Mouse (Mus musculus) gonadal fat pad, adult 2 months (tissue): Measurements from ENCODE around the gene Abhd2. TPM values are rescaled to one million over a fixed set of nuclear protein-coding genes. Genes with fewer than 3 reads are reported as not detected.

Source experiments
- DNase-seq: peaks from one replicate; pipeline ENCODE4 v3.0.0-alpha.2; 2012; ENCODE audit warnings: low read depth
- polyA plus RNA-seq: library from polyadenylated mRNA; depleted of rRNA; stranded (reverse); fragments of >200 nt; gene quantifications from 2 replicates; pipeline ENCODE4 v1.2.3, GENCODE M21; 2012

Gene Abhd2
- polyA plus RNA-seq, 1 experiment = 183 TPM

DNA sequence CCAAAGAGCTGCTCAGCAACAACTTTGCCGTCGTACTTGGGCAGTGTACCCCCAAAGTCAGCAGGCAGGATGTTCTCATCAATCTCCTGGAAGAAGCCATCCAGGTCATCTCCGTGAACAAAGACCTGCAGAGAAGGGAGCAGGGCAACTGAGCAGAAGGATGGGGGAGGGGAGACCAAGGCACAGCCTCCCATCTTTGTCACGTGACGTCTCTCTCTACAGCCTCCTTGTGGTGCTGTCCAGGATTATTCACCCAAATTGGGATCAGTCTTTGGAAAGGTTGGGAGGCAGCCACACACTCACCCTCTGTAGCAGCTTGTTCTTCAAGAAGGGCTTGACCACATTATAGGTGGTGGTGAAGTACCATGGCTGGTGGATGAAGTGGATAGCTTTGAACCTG is 102.6 kb downstream of the Abhd2 start:
- DNase-seq = no peak

DNA sequence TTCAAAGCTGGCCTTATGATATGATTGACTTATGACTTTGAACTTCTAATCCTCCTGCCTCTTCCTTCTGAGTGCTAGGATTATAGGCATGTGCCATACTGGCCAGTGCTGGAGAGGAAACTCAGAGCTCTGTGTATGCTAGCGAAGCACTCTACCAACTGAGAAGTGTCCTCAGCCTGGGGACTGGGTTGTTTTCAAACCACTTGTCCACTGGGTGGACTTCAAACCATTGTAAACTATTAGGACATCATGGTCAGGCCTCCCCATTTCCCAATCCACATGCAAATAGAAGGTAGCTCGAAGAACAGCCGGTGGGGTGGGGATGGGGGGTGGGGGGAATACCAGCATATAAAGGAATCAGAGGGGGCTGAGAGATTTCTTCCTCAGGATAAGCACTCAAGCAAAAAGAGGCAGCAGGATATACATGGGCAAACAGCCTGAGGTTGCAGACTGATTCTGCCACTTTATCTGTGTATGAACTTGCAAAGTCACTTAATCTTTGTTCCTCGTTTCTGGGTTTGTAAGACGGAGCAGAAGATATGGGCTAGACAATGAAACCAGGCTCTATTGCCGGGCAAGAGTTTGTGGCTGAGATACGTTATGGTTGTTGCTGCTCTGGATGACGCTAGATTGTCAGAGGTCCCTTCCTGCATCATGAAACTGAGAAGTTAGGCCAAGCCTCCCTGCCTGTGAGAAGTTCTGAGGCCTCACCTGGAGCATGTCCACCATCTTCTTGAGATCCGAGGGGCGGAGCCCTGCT is 103.7 kb downstream of the Abhd2 start:
- DNase-seq = no peak

DNA sequence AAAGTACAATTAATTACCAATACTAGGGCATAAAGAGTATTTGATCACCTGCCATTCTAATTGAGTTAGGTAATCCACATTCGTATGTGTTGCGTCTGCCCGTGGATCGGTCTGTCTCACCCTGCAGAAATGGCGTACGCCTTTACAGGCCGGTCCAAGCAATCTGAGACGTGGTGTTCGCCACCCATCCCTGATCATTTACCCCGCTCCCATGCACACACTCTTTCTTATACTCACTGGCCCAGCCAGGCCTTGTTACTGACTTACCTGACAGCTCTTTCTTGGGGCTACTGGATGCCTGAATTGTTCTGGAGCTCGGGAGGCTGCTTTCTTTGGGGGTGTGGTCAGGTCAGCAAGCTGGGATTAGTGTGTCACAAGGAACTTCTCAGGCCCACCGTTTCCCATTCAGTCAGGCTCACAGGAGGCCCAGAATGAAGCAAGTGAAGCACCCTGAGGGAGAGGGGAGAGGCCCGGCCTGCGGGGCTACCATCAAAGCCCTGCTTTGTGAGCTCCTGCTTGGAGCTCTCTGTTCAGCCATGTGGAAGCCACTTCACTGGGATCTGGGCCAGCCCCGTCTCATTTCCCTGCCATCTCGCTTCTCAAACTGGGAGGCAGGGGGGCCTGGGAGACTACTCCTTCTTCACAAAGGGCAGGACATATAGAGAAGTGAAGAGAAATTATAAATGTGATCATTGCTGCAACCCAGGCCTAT is 113.6 kb downstream of the Abhd2 start, which contains the start of gene Rlbp1:
Gene Rlbp1, minus strand, starts transcription at position 627 of the 712 bp plus-strand sequence.
- DNase-seq = no peak

DNA sequence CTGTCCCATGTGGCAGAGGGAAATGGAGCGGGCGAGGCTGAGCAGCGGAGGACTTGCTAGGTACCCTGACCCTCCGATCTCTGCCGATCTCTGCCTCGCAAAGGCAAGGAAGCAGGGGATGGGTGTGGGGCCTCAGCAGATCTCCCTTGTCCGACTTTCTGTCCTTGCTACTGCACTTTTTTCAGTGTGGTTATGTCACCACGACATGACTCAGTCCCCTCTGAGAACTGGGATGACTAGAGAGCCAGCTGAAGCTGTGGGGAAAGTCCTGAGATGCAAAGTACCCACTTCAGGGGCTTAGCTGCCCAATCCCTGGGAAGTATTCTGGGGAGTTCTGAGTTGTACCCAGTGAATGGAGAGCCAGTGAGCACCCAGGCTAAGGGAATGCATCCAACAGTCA is 114.1 kb downstream of the Abhd2 start:
- DNase-seq = no peak

DNA sequence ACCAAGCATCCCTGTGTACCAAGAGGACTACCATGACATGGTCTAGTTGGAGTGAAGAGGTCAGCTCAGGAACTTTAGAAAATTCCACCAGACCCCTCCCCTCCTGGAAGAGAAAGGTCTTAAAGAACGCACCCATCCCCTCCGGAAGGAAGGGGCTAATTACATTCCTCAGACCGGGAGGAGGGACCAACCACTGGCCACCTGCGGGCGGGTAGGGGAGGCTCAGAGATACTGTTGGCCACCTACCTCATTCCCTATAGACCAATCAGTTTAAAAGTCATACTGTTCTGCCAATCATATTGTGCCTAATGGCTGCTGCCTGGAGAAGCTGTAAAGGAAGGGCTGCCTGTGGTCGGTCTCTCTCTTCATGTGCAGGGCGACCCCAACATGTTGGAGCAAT is 115.0 kb downstream of the Abhd2 start:
- no peak for DNase-seq

DNA sequence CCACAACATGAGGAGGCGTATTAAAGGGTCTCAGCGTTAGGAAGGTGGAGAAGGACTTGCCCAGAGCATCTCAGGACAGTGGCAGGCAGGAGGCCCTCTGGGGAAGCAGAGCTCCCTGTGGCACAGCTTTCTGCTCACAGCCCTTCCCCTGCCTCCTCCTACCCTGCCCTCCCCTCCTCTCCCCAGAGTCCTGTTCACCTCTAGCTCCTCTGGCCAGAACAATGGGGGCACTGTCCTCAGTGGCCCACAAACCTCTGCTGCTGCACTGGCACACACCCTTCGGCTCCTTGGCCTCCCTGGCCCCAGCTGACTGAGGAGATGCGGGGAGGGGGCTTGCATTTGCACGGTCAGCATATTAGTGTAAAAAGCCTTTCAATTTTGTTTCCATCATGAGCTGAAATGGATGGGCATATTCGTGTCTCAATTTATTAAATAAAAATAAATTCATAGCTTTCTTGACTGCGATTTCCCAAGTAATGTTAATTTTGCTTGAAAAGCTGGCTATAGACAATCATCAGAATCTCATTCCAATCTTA is 115.7 kb downstream of the Abhd2 start:
- no peak for DNase-seq

DNA sequence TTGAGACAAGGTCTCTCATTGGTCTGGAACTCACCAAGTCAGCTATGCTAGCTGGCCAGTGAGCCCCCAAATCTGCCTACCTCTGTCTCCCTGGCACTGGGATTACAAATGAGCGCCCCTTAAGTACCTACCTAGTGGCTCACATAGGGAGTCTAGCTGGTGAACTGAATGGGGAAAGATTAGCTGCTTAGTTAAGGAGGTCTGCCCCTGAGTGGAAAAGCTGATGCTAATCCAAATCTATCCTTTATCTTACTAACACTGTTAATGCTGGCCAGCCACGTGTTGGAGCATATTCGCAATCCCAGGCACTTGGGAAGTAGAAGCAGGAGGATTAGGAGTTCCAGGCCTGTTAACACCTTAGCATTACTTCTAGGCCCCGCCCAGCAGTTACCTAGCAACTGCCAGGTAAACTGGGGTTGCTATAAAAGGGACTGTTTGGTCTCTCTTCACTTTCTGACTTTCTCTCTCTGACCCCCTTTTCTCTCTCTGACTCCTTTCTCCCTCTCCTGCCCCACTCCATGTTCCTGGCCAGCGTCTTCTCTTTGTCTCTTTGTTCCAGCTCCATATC is 117.2 kb downstream of the Abhd2 start:
- DNase-seq = no peak

DNA sequence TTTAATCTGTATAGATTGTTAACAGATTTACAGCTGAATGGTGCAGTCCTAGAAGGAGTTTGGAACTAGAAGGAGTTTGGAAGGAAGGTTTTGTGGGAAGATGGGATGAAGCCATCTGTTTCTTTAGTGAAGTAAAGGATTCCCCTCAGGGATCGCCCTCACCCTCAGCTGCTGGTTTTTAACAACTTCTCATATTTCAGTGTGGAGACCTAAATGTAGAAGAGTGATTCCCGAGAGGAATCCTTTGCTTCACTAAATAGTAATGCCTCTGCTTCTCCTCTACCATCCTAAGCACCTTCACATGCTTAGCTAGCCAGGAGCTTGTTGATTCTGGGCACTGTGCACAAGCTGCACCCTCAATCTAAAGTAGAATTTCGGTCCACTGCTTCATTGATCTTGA is 118.5 kb downstream of the Abhd2 start:
- DNase-seq = no peak

DNA sequence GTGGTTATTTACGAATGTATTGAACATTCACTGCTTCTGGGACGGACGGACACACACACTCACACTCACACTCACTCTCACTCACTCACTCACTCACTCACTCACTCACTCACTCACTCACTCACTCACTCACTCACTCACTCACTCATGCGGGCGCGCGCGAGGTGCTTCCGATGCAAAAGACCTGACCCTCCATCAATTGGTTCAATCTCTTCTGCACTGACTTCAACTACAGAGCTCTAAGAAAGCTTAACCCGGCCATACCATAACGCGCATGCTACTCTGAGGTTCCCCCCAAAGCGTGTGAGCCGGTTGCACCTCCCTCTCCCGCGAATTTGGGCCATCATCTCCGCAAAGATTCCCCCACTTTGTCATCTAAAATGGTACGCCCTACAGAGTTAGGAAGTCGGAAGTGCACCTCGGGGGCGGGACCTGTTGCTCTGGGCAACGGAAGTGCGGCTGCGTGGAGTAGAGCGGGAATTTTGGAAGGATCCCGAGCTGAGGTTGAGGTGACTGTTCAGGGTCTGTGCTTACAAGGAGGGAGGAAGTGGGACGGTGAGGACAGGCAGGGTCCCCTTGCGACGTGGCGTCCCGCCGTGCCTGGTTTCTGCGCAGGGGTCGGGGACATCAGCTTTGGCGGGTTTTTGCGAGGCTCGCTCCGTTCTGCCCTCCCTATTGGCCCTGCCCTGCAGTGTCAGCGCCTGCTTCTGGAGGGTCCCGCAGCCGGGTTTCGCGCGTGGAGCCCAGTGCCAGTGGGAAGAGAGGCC is 119.1 kb downstream of the Abhd2 start, which contains the start of gene Fanci:
Gene Fanci, plus strand, starts transcription at position 47 of the 767 bp plus-strand sequence.
- peak; percentile 27 for DNase-seq

DNA sequence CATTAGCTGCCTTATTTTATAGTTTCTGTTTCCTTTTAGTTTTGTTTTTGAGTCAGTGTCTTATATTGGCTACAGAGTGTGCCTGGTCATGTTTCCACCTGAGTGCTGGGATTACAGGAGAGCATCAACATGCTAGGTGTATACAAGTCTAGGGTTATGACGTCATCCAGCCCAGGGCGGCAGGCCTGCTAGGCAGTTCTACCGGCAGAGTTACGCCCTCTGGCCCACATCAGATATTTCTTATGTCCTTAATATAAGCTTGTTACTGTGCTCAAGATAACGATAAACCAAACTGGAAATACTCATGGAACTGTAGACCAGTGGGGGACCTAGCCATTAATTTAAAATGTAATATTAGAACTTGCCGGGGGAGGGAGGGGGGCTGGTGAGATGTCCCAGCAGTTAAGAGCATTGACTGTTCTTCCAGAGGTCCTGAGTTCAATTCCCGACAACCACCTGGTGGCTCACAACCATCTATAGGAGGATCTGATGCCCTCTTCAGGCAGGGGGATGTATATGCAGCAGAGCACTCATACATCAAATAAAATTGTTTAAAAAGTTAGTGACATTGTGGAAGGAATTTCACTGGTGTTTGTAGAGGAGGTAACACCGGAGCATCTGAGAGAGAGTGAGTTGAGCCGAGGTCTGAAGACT is 120.0 kb downstream of the Abhd2 start:
- no peak for DNase-seq

DNA sequence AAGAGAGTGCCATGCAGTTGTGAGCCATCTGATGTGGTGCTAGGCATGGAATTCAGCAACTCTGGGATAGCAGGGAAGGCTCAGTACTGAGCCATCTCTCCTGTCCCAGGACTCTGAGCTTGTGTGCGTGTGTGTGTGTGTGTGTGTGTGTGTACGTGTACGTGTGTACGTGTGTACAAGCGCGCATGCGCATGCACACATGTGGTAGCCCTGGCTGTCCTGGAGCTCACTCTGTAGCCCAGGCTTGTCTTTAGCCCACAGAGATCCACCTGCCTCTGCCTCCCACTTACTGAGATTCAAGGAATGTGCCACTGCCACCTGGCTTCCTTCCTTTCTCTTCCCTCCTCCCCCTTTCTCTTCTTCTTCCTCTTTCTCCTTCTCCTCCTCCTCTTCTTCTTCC is 120.9 kb downstream of the Abhd2 start:
- no peak for DNase-seq

DNA sequence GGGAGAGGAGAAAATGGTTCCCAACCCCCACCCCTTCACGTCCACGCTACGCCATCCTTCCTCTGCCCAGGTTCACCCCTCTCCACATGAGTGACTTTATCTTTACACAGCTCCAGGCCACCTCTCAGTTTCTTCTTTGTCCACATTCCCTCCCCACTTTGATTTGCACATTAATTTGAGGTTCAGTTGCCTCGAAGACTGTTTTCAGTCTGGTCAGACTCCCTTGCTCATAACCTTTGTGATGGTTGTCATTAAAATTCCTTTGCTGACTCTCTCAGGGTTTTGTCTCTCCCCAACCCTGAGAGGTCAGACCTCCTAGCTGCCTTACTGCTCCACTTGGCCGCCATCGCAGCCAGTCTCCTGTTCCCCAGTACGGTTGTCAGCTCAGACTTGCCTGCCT is 121.7 kb downstream of the Abhd2 start:
- DNase-seq = no peak

DNA sequence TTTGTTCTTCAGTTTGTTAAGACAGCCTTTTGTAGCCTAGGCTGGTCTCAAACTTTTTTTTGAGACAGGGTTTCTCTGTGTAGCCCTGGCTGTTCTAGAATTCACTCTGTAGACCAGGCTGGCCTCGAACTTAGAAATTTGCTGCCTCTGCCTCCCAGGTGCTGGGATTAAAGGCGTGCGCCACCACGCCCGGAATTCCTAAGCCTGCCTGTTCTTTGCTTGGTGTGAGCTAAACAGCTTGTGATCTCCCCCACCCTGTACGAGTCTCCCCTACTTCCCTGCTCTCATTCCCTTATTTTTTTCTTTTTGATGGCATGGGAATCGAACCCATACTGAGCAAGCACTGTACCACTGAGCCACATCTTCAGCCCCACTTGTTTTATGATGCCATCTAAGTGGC is 122.2 kb downstream of the Abhd2 start:
- DNase-seq = no peak

DNA sequence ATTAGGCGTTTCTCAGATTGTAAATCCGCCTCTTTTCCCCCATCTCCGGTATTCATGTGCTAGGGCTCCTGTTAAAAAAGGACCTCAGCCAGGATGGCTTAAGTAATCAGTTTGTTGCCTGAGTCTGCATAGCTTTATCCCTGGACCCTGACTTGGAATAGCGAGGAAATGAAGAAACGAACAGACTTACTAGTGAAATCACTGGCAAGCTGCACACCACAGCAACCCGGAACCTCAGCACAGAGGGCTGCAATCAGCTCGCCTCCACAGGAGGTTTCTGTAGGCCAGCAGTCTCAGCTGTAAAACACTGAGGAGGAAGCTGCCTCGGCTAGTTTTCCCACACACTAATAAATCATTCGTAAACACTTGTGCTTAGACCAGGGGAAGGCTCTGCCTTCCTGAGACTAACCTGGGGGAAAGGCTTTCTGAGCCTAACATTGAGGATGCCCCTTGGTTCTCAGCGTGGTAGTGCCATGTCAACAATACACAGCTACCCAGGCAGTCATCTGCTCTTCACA is 124.5 kb downstream of the Abhd2 start:
- no peak for DNase-seq

DNA sequence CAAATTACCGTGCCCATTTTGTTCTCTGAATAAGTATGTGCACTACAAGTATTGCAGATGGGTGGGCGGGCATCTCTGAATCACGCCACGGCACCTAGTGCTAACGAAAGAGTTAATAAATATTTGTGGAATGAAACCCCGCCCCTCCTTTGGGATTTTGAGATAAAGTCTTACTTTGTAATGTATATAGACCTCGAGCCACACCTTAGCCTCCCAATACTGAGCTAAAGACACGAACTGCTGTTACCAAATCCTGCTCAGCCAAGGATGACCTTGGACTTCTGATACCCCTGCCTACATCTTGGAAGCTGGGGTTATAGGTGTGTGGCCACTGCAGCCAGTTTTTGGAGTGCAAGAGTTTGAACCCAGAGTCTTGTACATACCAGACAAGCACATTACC is 125.4 kb downstream of the Abhd2 start:
- no peak for DNase-seq

DNA sequence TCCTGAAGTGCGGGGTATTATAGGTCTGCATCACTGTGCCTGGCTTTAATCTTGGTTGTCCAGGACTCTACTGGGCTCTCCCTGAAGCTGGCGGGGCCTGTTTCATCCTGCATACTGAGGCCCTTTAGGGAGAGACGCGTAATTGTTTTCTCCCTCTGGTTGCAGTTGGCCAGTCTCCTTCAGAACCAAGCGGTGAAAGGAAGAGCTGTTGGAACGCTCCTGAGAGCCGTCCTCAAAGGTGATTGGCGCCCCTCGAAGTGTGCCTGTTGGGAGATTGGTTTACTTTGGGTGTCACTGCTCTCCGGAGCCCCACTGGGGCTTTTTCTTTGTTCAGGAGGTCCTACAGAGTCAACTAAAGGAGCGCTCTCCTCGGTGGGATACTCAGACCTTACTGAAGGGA is 126.0 kb downstream of the Abhd2 start:
- DNase-seq = no peak

DNA sequence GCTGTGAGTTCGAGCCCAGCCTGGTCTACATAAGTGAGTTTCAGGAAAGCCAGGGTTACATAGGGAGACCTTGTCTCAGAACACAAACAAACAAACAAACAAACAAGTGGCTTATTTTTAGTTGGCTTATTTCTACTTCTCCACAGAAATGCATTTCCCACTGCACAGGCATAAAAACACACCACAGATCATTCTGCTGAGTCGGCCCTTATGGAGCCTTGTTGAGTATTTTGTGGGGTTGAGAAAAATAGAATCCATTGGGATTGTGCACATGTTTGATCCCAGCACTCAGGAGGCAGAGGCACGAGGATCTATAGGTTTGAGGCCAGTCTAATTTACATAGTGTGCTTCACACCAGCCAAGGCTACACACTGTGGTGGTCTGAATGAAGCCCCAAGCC is 127.3 kb downstream of the Abhd2 start:
- DNase-seq = no peak

DNA sequence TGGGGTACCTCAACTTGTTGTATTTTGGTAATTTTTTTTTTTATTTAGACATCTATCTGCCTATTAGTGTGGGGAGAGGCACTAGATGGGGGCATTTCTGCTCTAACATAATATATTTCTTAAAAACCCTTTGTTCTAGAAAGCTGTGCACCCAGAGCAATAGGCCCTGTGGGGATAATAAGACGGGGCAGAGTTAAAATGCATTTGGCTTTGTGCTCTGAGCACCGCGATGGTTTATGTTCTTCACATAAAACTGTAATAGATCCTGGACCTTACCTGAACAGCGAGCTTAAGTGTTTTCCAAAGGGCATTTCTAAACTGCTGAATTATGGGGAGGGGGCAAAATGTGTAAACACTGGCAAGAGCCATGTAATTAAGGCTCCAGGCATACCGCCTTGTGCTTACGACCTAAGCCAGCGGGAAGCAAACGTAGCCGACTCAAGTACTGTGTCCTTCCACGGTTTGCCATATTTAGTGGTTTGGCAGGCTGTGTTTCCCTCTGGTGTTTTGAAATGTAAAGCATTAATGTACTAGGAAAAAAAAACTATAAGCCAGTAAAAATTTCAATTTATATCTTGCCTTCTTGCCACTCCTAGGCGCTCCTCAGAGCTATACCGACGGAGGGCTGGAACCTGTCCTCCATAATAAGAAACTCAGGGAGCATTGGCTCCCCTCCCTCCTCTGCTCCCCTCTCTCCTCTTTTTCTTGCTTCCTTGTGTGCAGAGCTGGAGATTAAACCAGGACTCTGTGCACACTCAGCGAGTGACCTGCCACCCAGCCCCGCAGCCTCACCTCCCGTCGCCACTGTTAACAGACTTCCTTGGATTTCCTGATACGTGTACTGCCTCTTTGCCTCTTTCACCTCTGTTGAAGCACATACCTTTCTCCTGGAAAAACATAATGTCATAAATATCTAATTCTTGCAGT is 141.7 kb downstream of the Abhd2 start:
- no peak for DNase-seq
